Mouse (Mus musculus): ENCODE measurements around the gene Gm20422.
A peak's percentile ranks its signal among the peaks of the same experiment; 100 is the strongest.

Gene Gm20422

DNA sequence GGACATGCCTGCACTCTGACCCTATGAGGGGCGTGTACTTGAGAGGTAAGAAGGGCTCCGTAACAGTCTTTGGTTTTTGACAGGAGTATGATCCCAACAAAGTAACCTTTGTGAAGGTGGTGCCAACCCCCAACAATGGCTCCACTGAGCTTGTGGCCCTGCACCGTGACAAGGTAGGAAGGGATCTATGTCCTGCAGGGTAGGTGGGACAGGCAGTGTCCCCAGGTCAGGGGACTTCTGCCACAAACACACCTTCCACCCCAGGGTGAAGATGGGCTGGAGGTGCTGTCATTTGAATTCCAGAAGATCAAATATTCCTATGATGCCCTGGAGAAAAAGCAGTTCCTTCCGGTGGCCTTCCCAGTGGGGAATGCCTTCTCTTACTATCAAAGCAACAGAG lies 19.0 kb upstream of the Gm20422 start:
- DNase-seq (ENCODE audit: low spot score) = no peak

GRCm38 (mm10) chr8:69791415-69792068 lies 16.9 kb upstream of the Gm20422 start:
- DNase-seq (ENCODE audit: low spot score) = peak; percentile 51

DNA sequence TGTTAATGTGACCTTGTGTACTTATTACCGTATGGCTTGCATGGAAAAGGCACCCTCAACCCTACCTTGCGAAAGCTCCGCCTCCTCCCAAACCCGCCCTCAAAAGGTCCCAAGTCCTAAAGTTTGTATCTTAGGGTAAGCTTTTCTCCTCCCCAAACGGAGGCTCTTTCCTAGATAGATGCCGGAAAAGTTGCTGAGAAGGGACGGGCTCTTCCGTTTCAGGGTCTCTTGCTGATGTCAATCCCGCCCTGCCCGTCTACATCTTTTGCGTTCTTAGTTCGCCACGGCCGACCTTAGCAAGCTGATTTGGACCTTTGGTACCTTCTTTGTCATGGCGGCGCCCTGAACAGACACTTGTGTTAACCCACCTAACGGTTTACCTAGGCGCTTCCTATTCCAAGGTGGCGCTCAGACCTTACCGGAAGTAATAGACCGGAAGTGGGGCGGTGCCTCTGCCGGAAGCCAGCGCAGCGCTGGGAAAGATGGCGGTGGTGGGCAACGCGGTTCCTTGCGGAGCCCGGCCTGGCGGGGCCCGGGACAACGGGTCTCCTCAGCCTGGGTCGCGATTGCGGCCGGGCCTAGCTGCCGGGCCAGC lies 16.2 kb upstream of the Gm20422 start, which contains the start of the genes Atp13a1 and Zfp866:
Gene Atp13a1 (plus strand): TSS at position 391 of the 595 bp plus-strand sequence.
Gene Zfp866 (minus strand): TSS at position 406 of the 595 bp plus-strand sequence.
- peak; percentile 92 for DNase-seq (ENCODE audit: low spot score)

DNA sequence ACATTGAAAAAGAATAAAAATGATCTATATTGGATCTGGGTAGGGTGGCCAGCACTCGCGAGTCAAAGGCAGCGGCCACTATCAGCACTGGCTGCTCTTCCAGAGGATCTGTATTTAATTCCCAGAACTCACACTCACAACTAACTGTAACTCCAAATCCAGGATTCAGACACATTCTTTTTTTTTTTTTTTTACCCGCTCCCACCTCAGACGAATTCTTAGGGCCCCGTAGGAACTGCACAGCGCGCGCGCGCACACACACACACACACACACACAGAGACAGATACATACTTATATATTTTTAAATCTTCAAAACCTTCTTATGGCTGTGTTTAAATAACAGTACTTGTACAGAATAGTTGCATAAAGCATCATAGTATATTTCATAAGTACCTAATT lies 15.7 kb upstream of the Gm20422 start:
- DNase-seq (ENCODE audit: low spot score) = no peak

DNA sequence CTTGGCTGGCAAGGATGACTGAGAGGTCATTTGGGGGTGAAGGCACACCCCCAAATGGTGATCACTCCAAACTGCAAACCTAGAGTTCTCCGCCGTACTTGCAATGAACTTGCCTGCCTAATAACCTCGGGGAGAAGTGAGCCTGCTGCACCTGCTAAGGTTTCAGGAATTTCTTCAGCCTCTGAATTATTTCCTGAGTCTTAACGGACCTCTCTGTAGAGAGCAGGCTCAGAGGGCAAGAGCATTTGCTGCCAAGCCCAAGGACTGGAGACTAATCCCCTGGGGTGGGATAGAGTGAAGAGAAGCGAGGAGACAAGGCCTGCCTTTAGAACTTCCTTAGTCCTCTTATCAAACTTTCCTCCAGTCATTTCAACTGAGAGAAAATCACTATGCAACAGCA lies 15.0 kb upstream of the Gm20422 start:
- no peak for DNase-seq (ENCODE audit: low spot score)

DNA sequence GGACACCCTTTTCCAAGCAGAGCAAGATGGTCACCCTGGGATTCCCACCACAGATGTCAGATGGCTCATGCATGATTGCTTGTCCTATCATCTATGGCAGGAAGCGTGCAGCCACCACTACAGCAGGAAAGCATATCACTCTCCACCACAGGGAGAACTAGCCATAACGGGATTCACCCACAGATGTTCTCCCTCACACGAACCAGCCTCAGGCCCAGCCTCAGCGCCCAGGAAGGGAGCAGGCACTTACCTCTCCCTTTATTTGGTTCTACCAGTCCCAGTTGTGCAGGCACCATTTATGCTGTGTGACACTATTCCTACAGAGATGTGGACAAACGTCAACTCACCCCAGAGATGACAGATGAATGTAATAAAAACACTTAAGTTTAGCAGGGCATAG lies 14.4 kb upstream of the Gm20422 start:
- DNase-seq (ENCODE audit: low spot score) = no peak

GRCm38 (mm10) chr8:69777111-69777510 lies 2.4 kb upstream of the Gm20422 start:
- no peak for DNase-seq (ENCODE audit: low spot score)

DNA sequence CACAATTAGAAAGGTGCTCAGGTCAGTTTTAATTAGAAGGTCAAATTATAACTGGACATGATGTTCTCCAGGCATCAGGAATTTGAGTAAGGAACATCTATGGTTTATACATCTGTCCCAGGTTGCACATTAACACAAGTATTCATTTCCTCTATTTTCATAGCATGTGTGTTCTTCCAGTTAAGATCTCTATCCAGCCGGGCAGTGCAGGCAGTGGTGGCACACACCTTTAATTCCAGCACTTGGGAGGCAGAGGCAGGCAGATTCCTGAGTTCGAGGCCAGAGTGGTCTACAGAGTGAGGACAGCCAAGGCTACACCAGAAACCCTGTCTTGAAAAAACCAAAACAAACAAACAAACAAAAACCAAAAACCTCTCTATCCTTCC lies 456 bp upstream of the Gm20422 start:
- no peak for DNase-seq (ENCODE audit: low spot score)

GRCm38 (mm10) chr8:69772106-69772505 lies 2.6 kb downstream of the Gm20422 start:
- DNase-seq (ENCODE audit: low spot score) = no peak

- no peak for DNase-seq (ENCODE audit: low spot score)
Measured at GRCm38 (mm10) chr8:69771221-69771620, 3.5 kb downstream of the Gm20422 start.

GRCm38 (mm10) chr8:69761814-69762445 lies 12.8 kb downstream of the Gm20422 start:
- no peak for DNase-seq (ENCODE audit: low spot score)

GRCm38 (mm10) chr8:69758316-69758715 lies 16.4 kb downstream of the Gm20422 start:
- DNase-seq (ENCODE audit: low spot score) = no peak

DNA sequence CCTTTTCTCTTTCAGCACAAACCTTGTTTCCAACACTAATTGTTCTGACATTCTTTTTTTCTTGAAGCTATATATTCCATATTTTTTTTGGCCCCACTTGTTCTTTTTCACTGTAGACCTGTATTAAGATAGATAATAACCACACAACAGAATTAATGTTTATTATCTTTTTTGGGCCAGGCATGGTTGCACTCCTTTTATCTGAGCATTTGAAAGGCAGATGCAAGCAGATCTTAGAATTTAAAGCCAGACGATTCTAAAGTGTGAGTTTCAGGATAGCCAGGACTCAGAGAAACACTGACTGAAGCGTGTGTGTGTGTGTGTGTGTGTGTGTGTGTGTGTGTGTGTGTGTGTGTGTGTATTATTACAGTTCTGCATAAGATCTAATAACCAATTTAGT lies 22.2 kb downstream of the Gm20422 start:
- no peak for DNase-seq (ENCODE audit: low spot score)

- DNase-seq (ENCODE audit: low spot score) = peak; percentile 97
Measured at GRCm38 (mm10) chr8:69749544-69750454, 24.9 kb downstream of the Gm20422 start, which contains the start of gene Zfp963. Gene Zfp963, minus strand, starts transcription at chr8:69749970.

- no peak for DNase-seq (ENCODE audit: low spot score)
Measured at GRCm38 (mm10) chr8:69741231-69741630, 33.5 kb downstream of the Gm20422 start.

GRCm38 (mm10) chr8:69740763-69741162 lies 33.9 kb downstream of the Gm20422 start:
- no peak for DNase-seq (ENCODE audit: low spot score)

GRCm38 (mm10) chr8:69735495-69735894 lies 39.2 kb downstream of the Gm20422 start:
- DNase-seq (ENCODE audit: low spot score) = peak; percentile 16

DNA sequence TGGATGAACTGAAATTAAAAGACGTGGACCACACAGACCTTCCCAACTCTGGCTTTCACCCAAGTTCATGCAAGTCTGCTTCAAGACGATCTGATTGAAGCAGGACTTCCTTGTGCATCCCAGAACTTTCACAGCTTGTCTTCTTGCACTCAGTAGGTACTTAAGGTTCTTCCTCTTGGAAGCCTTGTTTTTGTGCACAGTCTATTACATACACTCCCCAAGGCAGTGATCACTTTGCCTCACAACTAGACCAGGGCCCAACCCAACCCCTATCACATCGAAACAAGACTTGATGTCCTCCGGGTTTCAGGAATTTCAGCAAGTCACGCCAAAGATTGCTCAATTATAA lies 57.5 kb downstream of the Gm20422 start:
- no peak for DNase-seq (ENCODE audit: low spot score)

GRCm38 (mm10) chr8:69716403-69717231 lies 58.1 kb downstream of the Gm20422 start:
- DNase-seq (ENCODE audit: low spot score) = peak; percentile 100

DNA sequence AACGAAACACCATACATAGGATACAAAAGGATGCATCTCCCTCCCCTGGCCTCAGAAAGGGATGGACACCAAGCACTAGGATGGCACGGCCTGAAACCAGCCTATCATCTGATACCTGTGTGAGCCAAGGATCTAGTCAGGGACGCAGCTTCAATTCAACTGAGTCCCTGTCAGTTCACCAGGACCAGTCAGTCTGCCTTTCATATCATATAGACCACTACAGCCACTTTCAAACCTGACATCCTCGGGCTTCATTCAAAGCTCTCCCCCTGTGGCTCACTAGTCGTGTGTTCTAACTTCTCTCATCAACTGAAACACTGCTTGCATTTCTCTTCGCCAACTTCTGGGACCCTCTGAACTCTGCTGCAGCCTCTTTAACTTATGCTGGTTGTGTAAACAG lies 59.3 kb downstream of the Gm20422 start:
- no peak for DNase-seq (ENCODE audit: low spot score)

DNA sequence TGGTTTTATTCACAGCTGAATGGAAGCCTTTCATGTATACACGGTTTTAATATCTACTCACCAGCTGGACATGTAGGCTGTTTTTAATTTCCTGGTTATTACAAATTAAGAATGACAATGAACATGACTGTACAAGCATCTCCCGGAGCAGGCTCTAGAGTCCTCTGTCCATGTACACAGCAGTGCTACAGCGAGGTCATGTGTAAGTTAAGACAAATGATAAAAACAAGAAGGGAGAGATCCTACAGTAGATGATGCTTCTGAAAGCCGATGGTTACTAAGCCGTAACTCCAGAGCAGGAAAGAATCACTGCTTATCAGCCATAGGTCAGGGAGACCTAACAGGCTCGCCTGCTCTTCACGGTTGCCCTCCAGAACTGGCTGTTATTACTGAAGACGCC lies 61.2 kb downstream of the Gm20422 start:
- DNase-seq (ENCODE audit: low spot score) = peak; percentile 74
